Mouse (Mus musculus) bone marrow, adult 2 months (tissue): ENCODE data around the gene Polr2g. TPM values are rescaled to one million over a fixed set of nuclear protein-coding genes. Genes with fewer than 3 reads are reported as not detected.

Source experiments
- H3K27ac ChIP-seq: fragments of 200-500 bp; 2 replicates; pipeline ENCODE4 v1.5.1; 2012; ENCODE audit warnings: low read depth, mild to moderate bottlenecking, control low read depth, inconsistent platforms, low read length; ENCODE audit not compliant: control insufficient read depth, poor library complexity, insufficient read depth
- H3K4me1 ChIP-seq: fragments of 200-500 bp; 2 replicates; pipeline ENCODE4 v1.6.1; 2011; ENCODE audit warnings: low read length; ENCODE audit not compliant: control insufficient read depth, insufficient read depth
- H3K4me3 ChIP-seq: fragments of 200-500 bp; replicated peaks from 2 replicates; pipeline ENCODE3; 2011; ENCODE audit warnings: mild to moderate bottlenecking, low read depth, low read length, control low read depth; ENCODE audit not compliant: control insufficient read depth
- CTCF ChIP-seq: fragments of 200-500 bp; IDR thresholded peaks from 2 replicates; pipeline ENCODE4 v1.5.1; 2011; ENCODE audit warnings: low read length, control low read depth; ENCODE audit not compliant: control insufficient read depth, insufficient read depth
- POLR2A ChIP-seq: fragments of 200-500 bp; IDR thresholded peaks from 2 replicates; pipeline ENCODE4 v1.6.1; 2011; ENCODE audit warnings: low read depth, mild to moderate bottlenecking, control low read depth, low read length, borderline replicate concordance; ENCODE audit not compliant: control insufficient read depth
- WGBS: fragments of 180-500 bp; shearing (Covaris S2); methylation state at CpG from one replicate; pipeline ENCODE4 v1.1.7; 2018; 5-methylcytosine and 5-hydroxymethylcytosine counted together
- polyA plus RNA-seq: library from polyadenylated mRNA; stranded (reverse); fragments of >200 nt; gene quantifications from 2 replicates; pipeline ENCODE4 v1.2.4, GENCODE M21; 2011; ENCODE audit warnings: low replicate concordance; ENCODE audit not compliant: missing spikeins, insufficient read depth, insufficient read length

Gene Polr2g
- polyA plus RNA-seq, 1 experiment, result 61.1 TPM

DNA sequence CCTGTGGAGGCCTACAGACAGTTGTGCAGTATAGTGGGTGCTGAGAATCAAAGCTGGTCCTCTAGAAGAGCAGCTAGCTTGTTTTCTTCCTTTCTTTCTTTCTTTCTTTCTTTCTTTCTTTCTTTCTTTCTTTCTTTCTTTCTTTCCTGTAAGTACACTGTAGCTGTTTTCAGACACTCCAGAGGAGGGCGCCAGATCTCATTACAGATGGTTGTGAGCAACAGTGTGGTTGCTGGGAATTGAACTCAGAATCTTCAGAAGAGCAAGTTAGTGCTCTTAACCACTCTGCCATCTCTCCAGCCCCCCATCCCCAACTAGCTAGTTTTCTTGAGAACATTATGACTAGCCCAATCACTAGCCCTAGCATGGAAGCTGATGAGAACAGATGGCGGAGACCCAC, 37.6 kb downstream of the Polr2g start:
- H3K27ac ChIP-seq, result no peak overlapping the region
- H3K4me1 ChIP-seq, result no peaks in the 10 kb centered on the region; the same call in 1 of the 2 replicates
- WGBS, result 91% methylated on average over 2 of the region's 2 CpGs
- TF ChIP-seq POLR2A (no peak), CTCF (no peak)
- no peak overlapping the region for H3K4me3 ChIP-seq

DNA sequence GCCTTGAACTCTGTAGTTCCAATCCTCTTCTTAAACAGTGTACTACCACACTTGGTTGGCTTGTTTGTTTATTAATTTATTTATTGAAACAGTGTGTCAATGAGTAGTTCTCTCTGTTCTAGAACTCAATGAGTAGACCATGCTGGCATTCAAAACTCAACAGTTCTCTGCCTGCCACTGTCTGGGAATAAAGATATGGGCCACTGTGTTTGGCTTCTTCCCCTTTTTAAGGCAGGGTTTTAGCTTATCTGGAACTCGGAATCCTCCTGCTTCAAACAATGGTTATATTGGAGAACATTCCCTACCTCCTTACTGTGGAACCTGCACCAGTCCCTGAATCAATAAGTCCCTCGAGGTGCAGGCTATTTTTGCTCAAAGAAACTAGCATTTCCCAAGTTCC, 39.5 kb downstream of the Polr2g start:
- TF ChIP-seq POLR2A (no peak), CTCF (no peak)
- no peak overlapping the region for H3K27ac ChIP-seq
- 27% methylated on average over 2 of the region's 2 CpGs for WGBS

DNA sequence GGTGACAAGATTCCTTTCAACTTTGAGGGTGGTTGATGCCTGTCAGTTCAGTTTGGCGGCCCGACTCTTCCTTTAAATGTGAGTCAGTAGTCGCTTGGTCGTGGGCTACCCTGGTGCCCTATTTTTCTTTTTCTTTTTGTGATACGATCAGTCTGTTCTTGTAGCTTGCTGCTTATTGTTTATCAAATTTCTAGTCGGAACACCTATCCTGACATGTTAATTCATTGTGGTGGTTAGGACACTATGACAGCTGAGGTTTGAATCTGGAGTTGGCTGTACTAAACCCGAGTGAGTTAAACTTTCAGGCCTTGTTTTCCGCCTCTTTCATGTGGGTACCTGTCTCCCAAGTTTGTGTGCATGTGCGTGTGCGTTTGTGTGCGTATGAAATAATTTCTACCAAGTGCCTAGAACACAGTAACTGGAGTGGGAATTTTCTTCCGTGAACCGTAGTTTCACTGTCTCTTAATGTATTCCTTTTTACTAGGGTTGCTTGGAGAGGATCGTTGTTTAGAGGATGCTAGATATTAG, 40.8 kb downstream of the Polr2g start:
- TF ChIP-seq CTCF, result no peak
- TF ChIP-seq POLR2A, result no peak
- 1% methylated on average over 14 of the region's 14 CpGs for WGBS

More for the DNA sequence above, 39.5 kb downstream of the Polr2g start:
- no peaks in the 10 kb centered on the region; the same call in 1 of the 2 replicates for H3K4me1 ChIP-seq
- no peak overlapping the region for H3K4me3 ChIP-seq

DNA sequence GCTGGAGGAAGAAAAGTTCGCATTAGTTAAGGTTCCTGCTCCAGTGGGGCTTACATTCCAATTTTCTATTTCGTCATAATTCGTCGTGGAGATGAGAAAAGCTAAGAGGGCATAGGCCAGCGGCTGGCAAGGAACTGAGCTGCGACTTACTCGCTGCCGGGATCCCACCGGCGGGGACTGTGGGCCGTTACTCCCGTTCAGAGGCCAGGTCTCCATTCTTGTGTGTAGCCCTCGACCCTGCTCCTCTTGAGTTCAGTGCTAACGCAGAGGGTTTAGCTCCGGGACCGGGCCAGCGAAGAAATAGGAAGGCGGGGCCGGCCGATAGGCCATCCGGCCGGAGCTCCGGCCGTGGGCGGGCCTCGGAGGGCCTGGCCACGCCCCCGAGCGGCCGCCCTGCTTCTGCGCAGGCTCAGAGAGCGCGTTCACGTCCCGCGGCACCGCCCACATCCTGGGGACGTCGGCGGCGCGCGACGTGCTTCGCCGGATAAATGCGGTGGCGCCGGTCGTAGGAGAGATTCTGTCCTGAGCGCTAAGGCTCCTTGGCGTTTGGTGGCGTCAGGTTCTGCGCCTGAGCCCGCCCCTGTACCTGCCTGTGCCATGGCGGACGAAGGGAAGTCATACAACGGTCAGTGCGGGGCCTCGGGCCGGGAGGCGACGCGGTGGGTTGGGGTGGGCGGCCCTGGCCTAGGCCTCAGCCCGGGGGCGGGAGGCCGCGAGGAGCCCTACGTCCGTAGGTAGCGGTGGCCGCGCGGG, 41.6 kb downstream of the Polr2g start, which contains the start of gene Nxf1:
Nxf1 (plus strand) TSS at position 439 of the 753 bp plus-strand sequence.
- Histone ChIP-seq H3K27ac (peak within 1 kb of the TSS; percentile 98), H3K4me1 (no peaks in the 10 kb centered on the region; the same call in 1 of the 2 replicates), H3K4me3 (peak within 1 kb of the TSS; percentile 100)
- TF ChIP-seq POLR2A, result peak; percentile 97
- TF ChIP-seq CTCF, result no peak; the same call in 1 of the 2 replicates
- under 1% methylated on average over 75 of the region's 75 CpGs for WGBS

More for the DNA sequence above, 40.8 kb downstream of the Polr2g start:
- peak overlapping the region; percentile 98 for H3K27ac ChIP-seq
- H3K4me1 ChIP-seq, result no peaks in the 10 kb centered on the region; the same call in 1 of the 2 replicates
- peak overlapping the region; percentile 100 for H3K4me3 ChIP-seq

DNA sequence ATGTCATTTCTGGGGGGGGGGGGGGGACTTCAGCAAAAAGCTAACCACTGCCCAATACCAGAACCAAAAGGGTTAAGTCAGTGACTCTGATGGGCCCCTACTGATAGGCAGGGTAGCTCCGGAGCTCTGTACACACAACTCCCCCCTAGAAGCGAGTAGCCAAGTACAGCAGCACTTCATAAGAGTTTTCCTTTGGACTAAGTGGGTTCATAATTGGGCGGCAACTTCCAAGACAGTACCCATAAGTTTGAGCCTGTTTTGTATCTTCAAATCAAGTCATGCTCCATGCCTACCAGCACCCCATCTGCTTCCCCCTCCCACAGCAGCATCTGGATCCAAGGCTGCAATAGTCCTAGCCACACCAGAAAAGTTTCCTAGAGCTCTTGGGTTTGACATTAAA, 42.7 kb downstream of the Polr2g start:
- Histone ChIP-seq H3K27ac (no peak overlapping the region), H3K4me1 (no peaks in the 10 kb centered on the region; the same call in 1 of the 2 replicates), H3K4me3 (no peak overlapping the region)
- WGBS, result 57% methylated on average over 3 of the region's 3 CpGs
- TF ChIP-seq CTCF, result no peak
- TF ChIP-seq POLR2A, result no peak

DNA sequence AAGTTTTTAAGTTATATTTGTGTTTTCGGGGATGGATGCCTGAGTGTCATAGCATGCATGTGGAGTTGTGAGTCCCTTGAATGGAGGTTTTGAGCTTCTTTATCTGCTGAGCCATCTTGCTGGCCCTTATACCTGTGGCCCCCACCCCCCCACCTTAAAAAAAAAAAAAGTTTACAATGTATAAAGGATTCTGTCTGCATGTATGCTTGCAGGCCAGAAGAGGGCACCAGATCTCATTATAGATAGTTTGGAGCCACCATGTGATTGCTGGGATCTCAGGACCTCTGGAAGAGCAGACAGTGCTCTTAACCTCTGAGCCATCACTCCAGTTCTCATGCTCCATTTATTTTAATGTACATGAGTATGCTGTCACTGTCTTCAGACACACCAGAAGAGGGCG, 51.0 kb downstream of the Polr2g start:
- 78% methylated on average over 2 of the region's 2 CpGs for WGBS
- H3K27ac ChIP-seq, result no peak overlapping the region
- H3K4me1 ChIP-seq, result no peaks in the 10 kb centered on the region; the same call in 1 of the 2 replicates
- no peak overlapping the region for H3K4me3 ChIP-seq
- TF ChIP-seq POLR2A, result no peak
- TF ChIP-seq CTCF, result no peak

DNA sequence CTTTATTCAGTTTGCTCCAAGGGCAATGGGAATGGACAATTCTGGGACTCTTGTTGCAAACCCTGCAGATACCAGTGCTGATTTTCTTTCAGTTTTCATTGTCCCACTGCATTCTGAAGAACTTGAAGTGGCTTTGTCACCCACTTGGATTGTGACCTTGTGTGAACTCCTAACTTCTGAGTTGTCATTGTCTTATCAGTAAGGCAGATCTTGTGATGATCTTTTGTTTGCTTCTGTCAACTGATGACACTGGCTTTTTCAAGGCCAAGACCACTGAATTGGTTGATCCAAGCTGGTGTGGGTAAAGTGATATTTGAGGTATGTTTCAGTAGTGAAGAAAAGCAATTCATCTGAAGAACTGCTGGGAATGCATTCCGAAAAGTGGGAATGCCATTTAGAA, 53.0 kb downstream of the Polr2g start:
- 86% methylated on average over 1 of the region's 1 CpGs for WGBS
- TF ChIP-seq POLR2A (no peak), CTCF (no peak)
- no peak overlapping the region for H3K4me3 ChIP-seq
- peaks cover 1% of the 10 kb centered on the region for H3K4me1 ChIP-seq
- no peak overlapping the region for H3K27ac ChIP-seq

Other genes with a start within 250 kb of the Polr2g start
- 0.29 and 1.5 TPM in 2 replicates for gene Slc22a8, start 207.3 kb downstream of the Polr2g start, polyA plus RNA-seq
- 0.75 TPM in 1 of 2 replicates, not detected in the other for gene Slc22a6, start 180.5 kb downstream of the Polr2g start, polyA plus RNA-seq
- 0.32 TPM in 1 of 2 replicates, not detected in the other for gene Chrm1, start 134.8 kb downstream of the Polr2g start, polyA plus RNA-seq
- gene Slc3a2, start 75.2 kb downstream of the Polr2g start, polyA plus RNA-seq, result 58.4 and 65.7 TPM in 2 replicates
- 40.8 and 121 TPM in 2 replicates for gene Wdr74, start 62.8 kb downstream of the Polr2g start, polyA plus RNA-seq
- 3.4 and 3.7 TPM in 2 replicates for gene 1700092M07Rik, start 57.9 kb downstream of the Polr2g start, polyA plus RNA-seq
- 62.1 and 83.9 TPM in 2 replicates for gene Stx5a, start 57.2 kb downstream of the Polr2g start, polyA plus RNA-seq
- gene Nxf1, start 41.5 kb downstream of the Polr2g start, polyA plus RNA-seq, result 488 and 589 TPM in 2 replicates
- gene Tmem223, start 27.6 kb downstream of the Polr2g start, polyA plus RNA-seq, result 27.1 and 53.1 TPM in 2 replicates
- gene Tmem179b, start 24.1 kb downstream of the Polr2g start, polyA plus RNA-seq, result 52.1 and 62.1 TPM in 2 replicates
- 6.4 and 14.7 TPM in 2 replicates for gene Taf6l, start 12.2 kb downstream of the Polr2g start, polyA plus RNA-seq
- 1.1 and 3.0 TPM in 2 replicates for gene Zbtb3, start 4.0 kb upstream of the Polr2g start, polyA plus RNA-seq
- gene Ttc9c, start 20.8 kb upstream of the Polr2g start, polyA plus RNA-seq, result 18.1 and 20.3 TPM in 2 replicates
- gene Hnrnpul2, start 21.4 kb upstream of the Polr2g start, polyA plus RNA-seq, result 62.2 and 84.9 TPM in 2 replicates
- gene AC129217.1, start 31.2 kb upstream of the Polr2g start, polyA plus RNA-seq, result 6.4 and 8.2 TPM in 2 replicates
- 19.8 and 46.2 TPM in 2 replicates for gene Bscl2, start 38.9 kb upstream of the Polr2g start, polyA plus RNA-seq
- 1.5 TPM in 1 of 2 replicates, not detected in the other for gene Gng3, start 40.6 kb upstream of the Polr2g start, polyA plus RNA-seq
- 0.40 and 0.62 TPM in 2 replicates for gene Lrrn4cl, start 52.2 kb upstream of the Polr2g start, polyA plus RNA-seq
- gene Ubxn1, start 72.9 kb upstream of the Polr2g start, polyA plus RNA-seq, result 110 and 112 TPM in 2 replicates
- gene Uqcc3, start 82.3 kb upstream of the Polr2g start, polyA plus RNA-seq, result 25.7 and 27.0 TPM in 2 replicates
- gene Lbhd1, start 85.2 kb upstream of the Polr2g start, polyA plus RNA-seq, result 1.6 and 2.1 TPM in 2 replicates
- not detected in 2 replicates for gene Gm49403, start 85.4 kb upstream of the Polr2g start, polyA plus RNA-seq
- gene 1810009A15Rik, start 90.3 kb upstream of the Polr2g start, polyA plus RNA-seq, result 50.8 and 83.6 TPM in 2 replicates
- not detected in 2 replicates for gene Gm49416, start 90.3 kb upstream of the Polr2g start, polyA plus RNA-seq
- gene Ints5, start 94.4 kb upstream of the Polr2g start, polyA plus RNA-seq, result 6.7 and 12.1 TPM in 2 replicates
- gene Ganab, start 99.5 kb upstream of the Polr2g start, polyA plus RNA-seq, result 41.4 and 61.7 TPM in 2 replicates
- gene B3gat3, start 121.8 kb upstream of the Polr2g start, polyA plus RNA-seq, result 45.8 and 58.5 TPM in 2 replicates
- gene Rom1, start 130.8 kb upstream of the Polr2g start, polyA plus RNA-seq, result 3.6 and 9.7 TPM in 2 replicates
- gene Eml3, start 131.0 kb upstream of the Polr2g start, polyA plus RNA-seq, result 31.1 and 54.7 TPM in 2 replicates
- 67.4 and 91.6 TPM in 2 replicates for gene Mta2, start 143.3 kb upstream of the Polr2g start, polyA plus RNA-seq
- gene Tut1, start 155.3 kb upstream of the Polr2g start, polyA plus RNA-seq, result 10.7 and 19.1 TPM in 2 replicates
- 129 and 224 TPM in 2 replicates for gene Eef1g, start 168.5 kb upstream of the Polr2g start, polyA plus RNA-seq
- 17.4 and 40.1 TPM in 2 replicates for gene Ahnak, start 190.7 kb upstream of the Polr2g start, polyA plus RNA-seq